Mouse (Mus musculus) heart, embryonic 15.5 days (tissue): ENCODE results near the gene Pigq. TPM values are rescaled to one million over a fixed set of nuclear protein-coding genes. Genes with fewer than 3 reads are reported as not detected.

Source experiments
- ATAC-seq: fragments of 200-750 bp; cut with Nextera tagmentation; replicated peaks from 2 replicates; pipeline ENCODE4 v1.8.0; 2017; ENCODE audit warnings: low read depth, moderate TSS enrichment; ENCODE audit not compliant: insufficient number of reproducible peaks, insufficient read depth, low FRiP score
- H3K27ac ChIP-seq: fragments of 300-500 bp; sonication (generic); 2 replicates; pipeline ENCODE4 v1.5.1; 2015; ENCODE audit warnings: mild to moderate bottlenecking, inconsistent platforms
- H3K27me3 ChIP-seq: fragments of 300-500 bp; sonication (generic); 2 replicates; pipeline ENCODE4 v1.6.1; 2015; ENCODE audit warnings: inconsistent platforms
- H3K36me3 ChIP-seq: fragments of 300-500 bp; sonication (generic); 2 replicates; pipeline ENCODE4 v1.6.1; 2015; ENCODE audit warnings: mild to moderate bottlenecking, inconsistent platforms
- H3K4me1 ChIP-seq: fragments of 300-500 bp; sonication (generic); replicated peaks from 2 replicates; pipeline ENCODE4 v1.6.1; 2015; ENCODE audit warnings: inconsistent platforms
- H3K4me2 ChIP-seq: fragments of 300-500 bp; sonication (generic); 2 replicates; pipeline ENCODE4 v1.6.1; 2015; ENCODE audit warnings: inconsistent platforms, mild to moderate bottlenecking, moderate library complexity
- H3K4me3 ChIP-seq: fragments of 300-500 bp; sonication (generic); 2 replicates; pipeline ENCODE4 v1.5.1; 2015; ENCODE audit warnings: mild to moderate bottlenecking, inconsistent platforms
- H3K9ac ChIP-seq: fragments of 300-500 bp; sonication (generic); 2 replicates; pipeline ENCODE4 v1.6.1; 2015; ENCODE audit warnings: mild to moderate bottlenecking, inconsistent platforms
- H3K9me3 ChIP-seq: fragments of 300-500 bp; sonication (generic); replicated peaks from 2 replicates; pipeline ENCODE4 v1.6.1; 2016; ENCODE audit warnings: inconsistent platforms
- WGBS: fragments of 180-500 bp; shearing (Covaris S2); methylation state at CpG from one replicate; pipeline ENCODE4 v1.1.7; 2015; ENCODE audit warnings: mixed read lengths; 5-methylcytosine and 5-hydroxymethylcytosine counted together
- polyA plus RNA-seq: library from polyadenylated mRNA; unstranded; fragments of >200 nt; fragmentation: Nextera tagmentation; extraction: Ambion mirVana; gene quantifications from 2 replicates; pipeline ENCODE4 v1.2.1, GENCODE M21; 2015

Gene Pigq
- 52.9 and 63.0 TPM in 2 replicates for polyA plus RNA-seq

GRCm38 (mm10) chr17:25944366-25945163 is at the start of gene Pigq, which contains the start of gene Nhlrc4:
Gene Pigq (minus strand): TSS chr17:25944936.
Gene Nhlrc4 (minus strand): TSS chr17:25944961.
- Histone ChIP-seq H3K4me3 (no peak within 1 kb of the TSS), H3K9ac (no peak within 1 kb of the TSS)
- 56% methylated on average over 6 of the region's 6 CpGs for WGBS

GRCm38 (mm10) chr17:25993489-25993888 is 48.8 kb upstream of the Pigq start:
- ATAC-seq = no peak
- H3K36me3 ChIP-seq = peaks cover 36% of the 10 kb centered on the region
- WGBS = 69% methylated on average over 3 of the region's 3 CpGs

More at GRCm38 (mm10) chr17:25944366-25945163, at the start of gene Pigq, which contains the start of gene Nhlrc4:
- no peaks in the 10 kb centered on the region for H3K9me3 ChIP-seq
- no peak within 1 kb of the TSS for H3K4me2 ChIP-seq
- peaks cover 3% of the 10 kb centered on the region; the same call in 1 of the 2 replicates for H3K27me3 ChIP-seq
- peaks cover 23% of the 10 kb centered on the region for H3K4me1 ChIP-seq
- ATAC-seq = no peak
- no peaks in the 10 kb centered on the region for H3K36me3 ChIP-seq
- H3K27ac ChIP-seq = no peak within 1 kb of the TSS

GRCm38 (mm10) chr17:25992274-25992673 is 47.5 kb upstream of the Pigq start:
- 99% methylated on average over 4 of the region's 4 CpGs for WGBS
- peaks cover 29% of the 10 kb centered on the region; the same call in 1 of the 2 replicates for H3K36me3 ChIP-seq

More at GRCm38 (mm10) chr17:25993489-25993888, 48.8 kb upstream of the Pigq start:
- no peaks in the 10 kb centered on the region for H3K9me3 ChIP-seq
- H3K9ac ChIP-seq = no peak overlapping the region
- no peak overlapping the region for H3K4me3 ChIP-seq
- no peak overlapping the region for H3K4me2 ChIP-seq
- no peaks in the 10 kb centered on the region for H3K4me1 ChIP-seq
- H3K27ac ChIP-seq = no peak overlapping the region
- no peaks in the 10 kb centered on the region for H3K27me3 ChIP-seq

GRCm38 (mm10) chr17:25990331-25990730 is 45.6 kb upstream of the Pigq start:
- Histone ChIP-seq H3K4me2 (no peak overlapping the region), H3K27ac (no peak overlapping the region), H3K4me3 (no peak overlapping the region), H3K9me3 (no peaks in the 10 kb centered on the region), H3K27me3 (no peaks in the 10 kb centered on the region), H3K36me3 (peaks cover 29% of the 10 kb centered on the region; the same call in 1 of the 2 replicates), H3K4me1 (peaks cover 6% of the 10 kb centered on the region), H3K9ac (no peak overlapping the region)
- ATAC-seq = no peak
- WGBS = 87% methylated on average over 5 of the region's 5 CpGs

More at GRCm38 (mm10) chr17:25992274-25992673, 47.5 kb upstream of the Pigq start:
- ATAC-seq = no peak
- Histone ChIP-seq H3K4me3 (no peak overlapping the region), H3K9me3 (no peaks in the 10 kb centered on the region), H3K27me3 (no peaks in the 10 kb centered on the region), H3K4me2 (no peak overlapping the region), H3K9ac (no peak overlapping the region), H3K27ac (no peak overlapping the region), H3K4me1 (no peaks in the 10 kb centered on the region)

- Histone ChIP-seq H3K9ac (peak within 1 kb of the TSS; percentile 82), H3K4me2 (peak within 1 kb of the TSS; percentile 87), H3K36me3 (peaks cover 9% of the 10 kb centered on the region; the same call in 1 of the 2 replicates), H3K27ac (peak within 1 kb of the TSS; percentile 89), H3K4me1 (peaks cover 26% of the 10 kb centered on the region), H3K27me3 (no peaks in the 10 kb centered on the region), H3K4me3 (peak within 1 kb of the TSS; percentile 81), H3K9me3 (no peaks in the 10 kb centered on the region)
- WGBS = under 1% methylated on average over 91 of the region's 91 CpGs
- peak; percentile 99 for ATAC-seq
Measured at GRCm38 (mm10) chr17:25985306-25986294, 40.9 kb upstream of the Pigq start, which contains the start of gene Capn15. Gene Capn15 (minus strand): TSS chr17:25985796.

- no peak for ATAC-seq
- peaks cover 35% of the 10 kb centered on the region for H3K4me1 ChIP-seq
- peak overlapping the region; percentile 87 for H3K4me2 ChIP-seq
- no peaks in the 10 kb centered on the region for H3K9me3 ChIP-seq
- peak overlapping the region; percentile 82 for H3K9ac ChIP-seq
- H3K4me3 ChIP-seq = peak overlapping the region; percentile 81
- H3K27me3 ChIP-seq = no peaks in the 10 kb centered on the region
- peak overlapping the region; percentile 89 for H3K27ac ChIP-seq
- H3K36me3 ChIP-seq = peaks cover 3% of the 10 kb centered on the region; the same call in 1 of the 2 replicates
- 9% methylated on average over 17 of the region's 17 CpGs for WGBS
Measured at GRCm38 (mm10) chr17:25984556-25985305, 40.0 kb upstream of the Pigq start.

GRCm38 (mm10) chr17:25984066-25984465 is 39.3 kb upstream of the Pigq start:
- Histone ChIP-seq H3K9me3 (no peaks in the 10 kb centered on the region), H3K36me3 (no peaks in the 10 kb centered on the region), H3K9ac (0 out of 2 replicates have a peak overlapping the region, but pooled peaks have one; percentile 82), H3K4me3 (peak overlapping the region; percentile 81), H3K4me2 (peak overlapping the region; percentile 87), H3K4me1 (peaks cover 39% of the 10 kb centered on the region), H3K27ac (no peak overlapping the region), H3K27me3 (no peaks in the 10 kb centered on the region)
- no peak for ATAC-seq
- WGBS = 100% methylated on average over 1 of the region's 1 CpGs

- Histone ChIP-seq H3K36me3 (no peaks in the 10 kb centered on the region), H3K4me2 (no peak overlapping the region), H3K4me3 (no peak overlapping the region), H3K27ac (no peak overlapping the region), H3K9ac (no peak overlapping the region), H3K4me1 (peaks cover 39% of the 10 kb centered on the region), H3K9me3 (no peaks in the 10 kb centered on the region), H3K27me3 (no peaks in the 10 kb centered on the region)
- no peak for ATAC-seq
- 86% methylated on average over 3 of the region's 3 CpGs for WGBS
Measured at GRCm38 (mm10) chr17:25982913-25983312, 38.2 kb upstream of the Pigq start.

GRCm38 (mm10) chr17:25980854-25981253 is 36.1 kb upstream of the Pigq start:
- Histone ChIP-seq H3K4me1 (peaks cover 33% of the 10 kb centered on the region), H3K4me3 (no peak overlapping the region), H3K4me2 (no peak overlapping the region), H3K9ac (no peak overlapping the region), H3K36me3 (no peaks in the 10 kb centered on the region), H3K27ac (no peak overlapping the region), H3K27me3 (no peaks in the 10 kb centered on the region), H3K9me3 (no peaks in the 10 kb centered on the region)
- no peak for ATAC-seq
- WGBS = 75% methylated on average over 5 of the region's 5 CpGs
